Mouse (Mus musculus) liver, adult 2 months (tissue): Measurements from ENCODE around the gene Rap1b.

ENCODE experiments used
- CTCF ChIP-seq: fragments of 200-500 bp; IDR thresholded peaks from 2 replicates; pipeline ENCODE4 v1.5.1; 2011; ENCODE audit warnings: low read depth, low read length, control low read depth
- POLR2A ChIP-seq: fragments of 200-500 bp; IDR thresholded peaks from 2 replicates; pipeline ENCODE4 v1.6.1; 2011; ENCODE audit warnings: low read length, control low read depth; ENCODE audit not compliant: insufficient read depth; ENCODE audit errors: extremely low read depth

- TF ChIP-seq CTCF (no peak), POLR2A (no peak)
These were observed 27.2 kb downstream of the Rap1b start for GRCm38 (mm10) chr10:117818600-117818999.
